Mouse (Mus musculus): ENCODE measurements around the gene Slc30a4. TPM values are rescaled to one million over a fixed set of nuclear protein-coding genes. Genes with fewer than 3 reads are reported as not detected.

The Slc30a4 gene
- polyA plus RNA-seq, 1 experiment from 2014 or later, result 8.2 TPM

DNA sequence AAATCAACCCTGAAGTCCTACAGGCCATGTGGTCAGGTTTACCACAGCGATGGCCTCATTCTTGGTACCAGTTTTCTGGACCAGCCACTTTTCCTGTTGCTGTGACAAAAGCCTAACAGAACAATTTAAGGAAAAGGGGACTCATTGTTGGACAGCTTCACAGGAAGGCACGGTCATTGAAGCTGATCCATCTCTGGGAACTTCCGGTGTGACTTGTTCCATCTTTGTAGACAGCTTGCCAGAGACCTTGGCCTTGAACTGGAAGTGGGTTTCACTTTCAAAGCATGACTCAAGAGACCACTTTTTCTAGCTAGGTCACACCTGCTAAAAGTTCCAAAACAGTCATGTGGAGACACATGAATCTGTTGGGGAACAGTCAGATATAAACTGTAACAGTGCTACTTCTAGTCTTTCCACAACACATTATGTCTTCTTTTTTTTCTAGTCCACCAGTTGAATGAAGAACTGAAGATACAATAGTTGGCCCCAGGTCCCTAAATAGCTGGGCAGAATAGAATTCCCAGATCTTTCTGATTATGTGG lies 13.9 kb upstream of the Slc30a4 start:
- 84% methylated on average over 3 of the region's 3 CpGs for WGBS
- ATAC-seq, result no peak

DNA sequence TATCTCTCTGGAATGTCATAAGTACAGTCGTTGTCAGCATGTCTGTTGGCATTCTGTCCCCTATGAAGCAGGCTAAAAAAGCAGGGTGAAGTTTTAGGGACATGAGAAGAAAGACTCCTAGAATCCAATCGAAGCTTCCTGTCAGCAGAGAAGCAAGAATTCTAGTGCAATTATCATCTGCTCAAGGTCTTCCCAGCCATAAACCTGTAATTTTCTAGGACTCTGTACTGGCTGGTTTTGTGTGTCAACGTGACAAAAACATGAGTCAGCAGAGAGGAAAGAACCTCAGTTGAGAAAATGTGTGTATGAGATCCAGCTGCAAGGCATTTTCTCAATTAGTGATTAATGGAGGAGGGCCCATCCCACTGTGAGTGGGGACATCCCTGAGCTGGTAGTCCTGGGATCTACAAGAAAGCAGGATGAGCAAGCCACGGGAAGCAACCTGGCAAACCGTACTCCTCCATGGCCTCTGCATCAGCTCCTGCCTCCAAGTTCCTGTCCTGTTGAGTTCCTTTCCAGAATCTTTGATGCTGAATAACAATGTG lies 12.8 kb upstream of the Slc30a4 start:
- Histone ChIP-seq H3K36me3 (ENCODE audit: control insufficient read depth, insufficient read depth) (no peaks in the 10 kb centered on the region), H3K27me3 (replicated peaks; ENCODE audit: control insufficient read depth, insufficient read depth, low read length) (no peaks in the 10 kb centered on the region), H3K4me2 (ENCODE audit: low read length) (no peak overlapping the region), H3K27ac (ENCODE audit: low read length) (no peak overlapping the region), H3K9ac (replicated peaks; ENCODE audit: low read depth, low read length) (no peak overlapping the region), H3K4me1 (replicated peaks; ENCODE audit: control insufficient read depth, insufficient read depth, low read length) (no peaks in the 10 kb centered on the region), H3K9me3 (ENCODE audit: control insufficient read depth, low read length) (no peaks in the 10 kb centered on the region), H3K4me3 (replicated peaks; ENCODE audit: low read length) (no peak overlapping the region)
- 68% methylated on average over 5 of the region's 5 CpGs for WGBS
- no peak for ATAC-seq

More for the DNA sequence above, 13.9 kb upstream of the Slc30a4 start:
- Histone ChIP-seq H3K9me3 (ENCODE audit: control insufficient read depth, low read length) (no peaks in the 10 kb centered on the region), H3K4me3 (replicated peaks; ENCODE audit: low read length) (no peak overlapping the region), H3K27ac (ENCODE audit: low read length) (no peak overlapping the region), H3K4me2 (ENCODE audit: low read length) (no peak overlapping the region), H3K4me1 (replicated peaks; ENCODE audit: control insufficient read depth, insufficient read depth, low read length) (no peaks in the 10 kb centered on the region), H3K27me3 (replicated peaks; ENCODE audit: control insufficient read depth, insufficient read depth, low read length) (0 out of 2 replicates have a peak, but pooled peaks cover 2% of the 10 kb centered on the region), H3K36me3 (ENCODE audit: control insufficient read depth, insufficient read depth) (no peaks in the 10 kb centered on the region), H3K9ac (replicated peaks; ENCODE audit: low read depth, low read length) (no peak overlapping the region)

DNA sequence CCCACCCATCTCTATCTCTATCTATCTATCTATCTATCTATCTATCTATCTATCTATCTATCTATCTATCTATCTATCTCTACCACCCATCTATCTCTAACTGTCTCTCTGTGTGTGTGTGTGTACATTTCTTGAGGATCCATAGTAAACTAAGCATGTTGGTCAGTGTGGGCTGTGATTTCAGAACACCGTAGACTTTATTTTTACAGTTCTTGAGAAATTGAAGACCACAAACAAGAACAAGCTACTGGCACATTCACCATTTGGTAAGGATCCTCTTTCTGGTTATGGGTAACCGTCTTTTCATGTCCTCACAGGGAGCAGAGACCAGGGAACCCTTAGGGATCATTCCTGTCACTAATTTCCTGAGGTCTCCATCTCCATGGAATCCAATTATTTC lies 10.4 kb upstream of the Slc30a4 start:
- Histone ChIP-seq H3K4me2 (ENCODE audit: low read length) (no peak overlapping the region), H3K9me3 (ENCODE audit: control insufficient read depth, low read length) (no peaks in the 10 kb centered on the region), H3K4me3 (replicated peaks; ENCODE audit: low read length) (no peak overlapping the region), H3K27ac (ENCODE audit: low read length) (no peak overlapping the region), H3K27me3 (replicated peaks; ENCODE audit: control insufficient read depth, insufficient read depth, low read length) (no peaks in the 10 kb centered on the region), H3K4me1 (replicated peaks; ENCODE audit: control insufficient read depth, insufficient read depth, low read length) (no peaks in the 10 kb centered on the region), H3K9ac (replicated peaks; ENCODE audit: low read depth, low read length) (no peak overlapping the region), H3K36me3 (ENCODE audit: control insufficient read depth, insufficient read depth) (no peaks in the 10 kb centered on the region)
- 79% methylated on average over 2 of the region's 2 CpGs for WGBS
- no peak for ATAC-seq

DNA sequence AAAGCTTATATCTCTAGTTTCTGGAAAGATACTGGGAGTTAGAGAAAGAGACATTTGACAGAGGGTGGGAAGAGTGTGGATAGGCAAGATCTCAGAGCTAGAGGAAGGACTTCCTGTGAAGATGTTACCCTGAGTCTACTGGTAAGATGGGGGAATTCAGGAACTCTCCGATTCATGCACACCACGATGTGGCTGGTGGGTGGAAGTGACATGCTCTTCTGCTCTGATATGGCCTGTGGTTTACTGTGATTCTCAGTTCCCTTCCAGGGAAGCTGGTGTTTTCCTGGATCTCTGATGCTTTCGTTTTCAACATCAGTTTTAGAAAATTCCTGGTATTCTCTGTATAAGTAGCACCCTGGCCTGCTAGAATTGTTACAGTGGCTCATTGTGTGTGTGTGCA lies 9.4 kb upstream of the Slc30a4 start:
- Histone ChIP-seq H3K27me3 (replicated peaks; ENCODE audit: control insufficient read depth, insufficient read depth, low read length) (no peaks in the 10 kb centered on the region), H3K9ac (replicated peaks; ENCODE audit: low read depth, low read length) (no peak overlapping the region), H3K27ac (ENCODE audit: low read length) (no peak overlapping the region), H3K9me3 (ENCODE audit: control insufficient read depth, low read length) (no peaks in the 10 kb centered on the region), H3K4me1 (replicated peaks; ENCODE audit: control insufficient read depth, insufficient read depth, low read length) (no peaks in the 10 kb centered on the region), H3K4me3 (replicated peaks; ENCODE audit: low read length) (no peak overlapping the region), H3K4me2 (ENCODE audit: low read length) (no peak overlapping the region), H3K36me3 (ENCODE audit: control insufficient read depth, insufficient read depth) (no peaks in the 10 kb centered on the region)
- ATAC-seq, result no peak
- WGBS, result 71% methylated on average over 3 of the region's 3 CpGs

DNA sequence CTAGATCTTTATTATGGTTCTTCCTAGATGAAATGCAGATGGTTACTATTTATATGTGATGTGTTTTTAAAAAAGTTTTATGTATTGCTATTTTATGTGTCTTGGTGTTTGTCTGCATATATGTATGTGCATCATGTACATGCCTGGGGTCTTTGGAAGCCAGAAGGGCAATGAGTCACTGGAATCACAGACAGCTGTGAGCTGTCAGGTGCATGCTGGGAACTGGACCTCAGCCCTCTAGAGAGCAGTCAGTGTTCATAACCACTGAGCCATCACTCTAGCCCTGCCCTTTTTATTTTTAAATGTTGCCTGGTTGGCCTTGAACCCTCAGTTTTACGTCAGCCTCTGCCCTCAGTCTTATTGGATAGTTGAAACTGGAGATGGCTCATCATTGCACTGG lies 6.7 kb upstream of the Slc30a4 start:
- H3K9me3 ChIP-seq (ENCODE audit: control insufficient read depth, low read length), result no peaks in the 10 kb centered on the region
- H3K27ac ChIP-seq (ENCODE audit: low read length), result no peak overlapping the region
- no peak overlapping the region for H3K4me3 ChIP-seq (replicated peaks; ENCODE audit: low read length)
- no peak overlapping the region for H3K9ac ChIP-seq (replicated peaks; ENCODE audit: low read depth, low read length)
- H3K27me3 ChIP-seq (replicated peaks; ENCODE audit: control insufficient read depth, insufficient read depth, low read length), result no peaks in the 10 kb centered on the region; the same call in 1 of the 2 replicates
- no peaks in the 10 kb centered on the region for H3K36me3 ChIP-seq (ENCODE audit: control insufficient read depth, insufficient read depth)
- 90% methylated on average over 1 of the region's 1 CpGs for WGBS
- H3K4me2 ChIP-seq (ENCODE audit: low read length), result no peak overlapping the region
- no peaks in the 10 kb centered on the region for H3K4me1 ChIP-seq (replicated peaks; ENCODE audit: control insufficient read depth, insufficient read depth, low read length)
- ATAC-seq, result no peak

DNA sequence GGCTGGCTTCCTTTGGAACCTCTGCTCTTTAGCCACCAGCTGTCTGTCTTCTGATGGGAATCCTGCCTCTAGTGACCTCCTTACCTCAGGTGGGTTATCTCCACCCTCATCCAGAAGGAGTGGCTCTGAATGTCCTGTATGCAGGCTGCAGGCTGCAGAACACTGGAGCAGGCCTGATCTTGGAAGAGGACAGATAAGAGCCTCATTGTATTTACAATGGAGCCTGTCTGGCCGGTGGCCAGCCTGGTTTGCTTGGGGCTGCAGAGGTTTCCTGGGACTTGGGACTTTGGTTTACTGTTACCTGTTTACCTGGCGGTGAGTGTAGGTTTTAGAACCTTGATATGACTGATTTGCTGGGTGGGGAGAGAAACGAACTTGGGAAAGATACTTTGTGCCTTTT lies 5.6 kb upstream of the Slc30a4 start:
- WGBS, result 69% methylated on average over 3 of the region's 3 CpGs
- Histone ChIP-seq H3K4me1 (replicated peaks; ENCODE audit: control insufficient read depth, insufficient read depth, low read length) (no peaks in the 10 kb centered on the region), H3K9me3 (ENCODE audit: control insufficient read depth, low read length) (no peaks in the 10 kb centered on the region), H3K4me3 (replicated peaks; ENCODE audit: low read length) (no peak overlapping the region), H3K4me2 (ENCODE audit: low read length) (no peak overlapping the region), H3K27me3 (replicated peaks; ENCODE audit: control insufficient read depth, insufficient read depth, low read length) (peaks cover 5% of the 10 kb centered on the region; the same call in 1 of the 2 replicates), H3K27ac (ENCODE audit: low read length) (no peak overlapping the region), H3K36me3 (ENCODE audit: control insufficient read depth, insufficient read depth) (no peaks in the 10 kb centered on the region), H3K9ac (replicated peaks; ENCODE audit: low read depth, low read length) (no peak overlapping the region)
- ATAC-seq, result no peak

DNA sequence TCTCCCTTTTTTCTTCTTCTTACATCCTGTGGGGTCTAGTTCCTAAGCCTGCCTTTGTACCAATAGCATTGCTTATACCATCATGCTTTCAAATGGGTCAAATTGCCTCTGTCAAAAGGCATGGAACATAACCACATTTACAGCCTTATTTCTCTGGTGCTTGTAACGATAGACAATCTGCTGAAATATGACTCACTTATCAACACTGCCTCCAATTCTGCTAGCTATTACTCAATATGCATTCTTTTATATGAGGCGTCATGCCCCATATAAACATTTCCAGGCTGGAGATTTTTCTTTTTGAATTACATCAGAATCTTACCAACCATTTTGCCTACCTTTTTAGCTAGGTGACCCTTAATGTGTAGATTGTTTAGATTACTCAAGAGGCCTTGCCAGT lies 2.1 kb upstream of the Slc30a4 start:
- Histone ChIP-seq H3K4me2 (ENCODE audit: low read length) (no peak overlapping the region), H3K27ac (ENCODE audit: low read length) (no peak overlapping the region), H3K4me1 (replicated peaks; ENCODE audit: control insufficient read depth, insufficient read depth, low read length) (peaks cover 17% of the 10 kb centered on the region), H3K9ac (replicated peaks; ENCODE audit: low read depth, low read length) (no peak overlapping the region), H3K4me3 (replicated peaks; ENCODE audit: low read length) (no peak overlapping the region), H3K36me3 (ENCODE audit: control insufficient read depth, insufficient read depth) (no peaks in the 10 kb centered on the region), H3K27me3 (replicated peaks; ENCODE audit: control insufficient read depth, insufficient read depth, low read length) (peaks cover 5% of the 10 kb centered on the region; the same call in 1 of the 2 replicates), H3K9me3 (ENCODE audit: control insufficient read depth, low read length) (no peaks in the 10 kb centered on the region)
- 88% methylated on average over 2 of the region's 2 CpGs for WGBS
- no peak for ATAC-seq

DNA sequence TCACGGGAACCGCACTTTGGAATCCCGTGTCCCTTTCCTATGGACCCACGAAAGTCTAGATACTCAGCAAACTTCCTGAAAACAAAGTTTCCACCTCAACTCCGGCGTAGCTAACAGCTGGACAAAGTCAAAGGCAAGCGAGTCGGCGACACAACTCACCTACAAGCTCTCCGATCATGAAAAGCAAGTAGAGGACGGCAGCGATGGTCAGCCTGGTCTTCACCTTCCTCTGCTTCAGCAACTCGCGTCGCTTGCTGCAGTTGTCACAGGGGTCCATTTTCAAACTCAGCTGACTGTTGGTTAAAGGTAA lies 637 bp downstream of the Slc30a4 start:
- H3K27ac ChIP-seq (ENCODE audit: low read length), result no peak overlapping the region
- peak overlapping the region; percentile 85 for H3K9ac ChIP-seq (replicated peaks; ENCODE audit: low read depth, low read length)
- H3K36me3 ChIP-seq (ENCODE audit: control insufficient read depth, insufficient read depth), result no peaks in the 10 kb centered on the region
- H3K4me2 ChIP-seq (ENCODE audit: low read length), result peak overlapping the region; percentile 94
- H3K4me3 ChIP-seq (replicated peaks; ENCODE audit: low read length), result peak overlapping the region; percentile 76
- H3K27me3 ChIP-seq (replicated peaks; ENCODE audit: control insufficient read depth, insufficient read depth, low read length), result peaks cover 5% of the 10 kb centered on the region; the same call in 1 of the 2 replicates
- no peaks in the 10 kb centered on the region for H3K9me3 ChIP-seq (ENCODE audit: control insufficient read depth, low read length)
- peaks cover 18% of the 10 kb centered on the region for H3K4me1 ChIP-seq (replicated peaks; ENCODE audit: control insufficient read depth, insufficient read depth, low read length)
- WGBS, result under 1% methylated on average over 15 of the region's 15 CpGs
- no peak for ATAC-seq

DNA sequence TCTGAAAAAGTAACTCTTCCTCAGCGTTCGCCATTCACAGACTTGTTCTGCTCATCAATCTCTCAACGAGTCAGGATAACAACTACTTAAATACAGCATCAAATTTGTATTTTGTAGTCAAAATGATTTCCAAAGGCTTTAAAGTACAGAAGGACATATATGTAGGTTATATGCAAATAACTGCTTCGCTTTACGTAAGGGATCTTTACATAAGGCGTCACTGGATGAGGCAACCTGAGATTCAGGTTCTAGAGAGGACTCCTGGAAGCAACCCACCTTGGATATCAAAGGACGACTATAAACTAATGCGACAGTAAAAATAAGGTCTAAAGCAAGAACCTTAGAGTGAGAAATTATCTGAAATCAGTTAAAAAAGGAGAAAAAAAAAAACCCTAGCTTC lies 1.5 kb downstream of the Slc30a4 start:
- H3K4me1 ChIP-seq (replicated peaks; ENCODE audit: control insufficient read depth, insufficient read depth, low read length), result peaks cover 18% of the 10 kb centered on the region
- H3K9ac ChIP-seq (replicated peaks; ENCODE audit: low read depth, low read length), result 0 out of 2 replicates have a peak overlapping the region, but pooled peaks have one; percentile 17
- no peak for ATAC-seq
- peak overlapping the region; percentile 94 for H3K4me2 ChIP-seq (ENCODE audit: low read length)
- peak overlapping the region; percentile 76 for H3K4me3 ChIP-seq (replicated peaks; ENCODE audit: low read length)
- H3K27ac ChIP-seq (ENCODE audit: low read length), result no peak overlapping the region
- no peaks in the 10 kb centered on the region for H3K9me3 ChIP-seq (ENCODE audit: control insufficient read depth, low read length)
- no peaks in the 10 kb centered on the region for H3K36me3 ChIP-seq (ENCODE audit: control insufficient read depth, insufficient read depth)
- 71% methylated on average over 8 of the region's 8 CpGs for WGBS
- H3K27me3 ChIP-seq (replicated peaks; ENCODE audit: control insufficient read depth, insufficient read depth, low read length), result peaks cover 5% of the 10 kb centered on the region; the same call in 1 of the 2 replicates

DNA sequence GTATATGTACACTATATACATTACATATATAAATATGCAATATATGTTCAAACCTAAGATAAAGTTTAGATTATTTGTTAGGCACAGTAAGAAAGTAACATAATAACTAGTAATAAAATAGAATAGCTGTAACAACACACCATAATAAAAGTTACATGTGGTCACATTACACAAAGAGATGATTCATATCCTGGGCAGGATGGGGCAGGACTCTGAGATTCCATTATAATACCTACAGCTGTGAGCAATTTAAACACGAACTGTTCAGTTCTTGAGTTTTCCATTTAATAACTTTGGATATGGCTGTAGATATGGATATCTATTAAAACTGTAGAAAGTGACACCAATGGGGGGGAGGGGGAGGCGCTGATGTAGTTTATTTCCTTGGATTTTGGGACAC lies 4.9 kb downstream of the Slc30a4 start:
- Histone ChIP-seq H3K9me3 (ENCODE audit: control insufficient read depth, low read length) (no peaks in the 10 kb centered on the region), H3K9ac (replicated peaks; ENCODE audit: low read depth, low read length) (no peak overlapping the region), H3K4me2 (ENCODE audit: low read length) (no peak overlapping the region), H3K27me3 (replicated peaks; ENCODE audit: control insufficient read depth, insufficient read depth, low read length) (no peaks in the 10 kb centered on the region), H3K36me3 (ENCODE audit: control insufficient read depth, insufficient read depth) (no peaks in the 10 kb centered on the region), H3K4me3 (replicated peaks; ENCODE audit: low read length) (no peak overlapping the region), H3K27ac (ENCODE audit: low read length) (no peak overlapping the region), H3K4me1 (replicated peaks; ENCODE audit: control insufficient read depth, insufficient read depth, low read length) (peaks cover 18% of the 10 kb centered on the region)
- WGBS, result 86% methylated on average over 2 of the region's 2 CpGs
- ATAC-seq, result no peak

All from forebrain, embryonic 16.5 days (tissue).